Mouse (Mus musculus): ENCODE measurements around the gene Irs3.

Irs3 gene

GRCm38 (mm10) chr5:137654746-137655145 lies 9.2 kb upstream of the Irs3 start:
- DNase-seq = peak in 1 of 2 experiments; percentile 44

- DNase-seq = no peak
These were observed 7.9 kb upstream of the Irs3 start for GRCm38 (mm10) chr5:137653366-137653765.

- DNase-seq = peak; percentile 82 to 88
These were observed 7.0 kb upstream of the Irs3 start for GRCm38 (mm10) chr5:137652474-137652873.

- DNase-seq = no peak
These were observed 4.4 kb upstream of the Irs3 start for GRCm38 (mm10) chr5:137649669-137650571.

- no peak for DNase-seq
These were observed 3.7 kb upstream of the Irs3 start for GRCm38 (mm10) chr5:137649251-137649650.

- DNase-seq = no peak
These were observed 2.5 kb upstream of the Irs3 start for GRCm38 (mm10) chr5:137647827-137648601.

- peak in 1 of 2 experiments; percentile 55 for DNase-seq
These were observed 343 bp downstream of the Irs3 start for GRCm38 (mm10) chr5:137645091-137645651.

GRCm38 (mm10) chr5:137644484-137644883 lies 1.0 kb downstream of the Irs3 start:
- DNase-seq = no peak

- no peak for DNase-seq
These were observed 2.6 kb downstream of the Irs3 start for GRCm38 (mm10) chr5:137642886-137643285.

GRCm38 (mm10) chr5:137641054-137641453 lies 4.5 kb downstream of the Irs3 start, which contains the start of gene Sap25:
Sap25 (plus strand) TSS chr5:137641334.
- peak in 1 of 2 experiments; percentile 79 for DNase-seq

- no peak for DNase-seq
These were observed 6.0 kb downstream of the Irs3 start for GRCm38 (mm10) chr5:137639472-137639871.

GRCm38 (mm10) chr5:137633397-137634084 lies 12.0 kb downstream of the Irs3 start:
- DNase-seq = peak in 1 of 2 experiments; percentile 57

- DNase-seq = no peak
These were observed 13.9 kb downstream of the Irs3 start for GRCm38 (mm10) chr5:137631591-137631990.

- DNase-seq = peak in 1 of 2 experiments; percentile 53
These were observed 14.3 kb downstream of the Irs3 start for GRCm38 (mm10) chr5:137631171-137631570.

- peak; percentile 54 to 80 for DNase-seq
These were observed 14.9 kb downstream of the Irs3 start for GRCm38 (mm10) chr5:137630602-137631001.

GRCm38 (mm10) chr5:137629906-137630545 lies 15.5 kb downstream of the Irs3 start:
- peak; percentile 68 to 81 for DNase-seq

GRCm38 (mm10) chr5:137629306-137629721 lies 16.2 kb downstream of the Irs3 start:
- DNase-seq = peak; percentile 85

GRCm38 (mm10) chr5:137628498-137629305 lies 16.8 kb downstream of the Irs3 start, which contains the start of the genes Fbxo24, Lrch4 and Gm20605:
Fbxo24 (minus strand) TSS chr5:137629002.
Lrch4 (plus strand) TSS chr5:137629121.
Gm20605 (plus strand) TSS chr5:137629175.
- DNase-seq = peak; percentile 99 to 100

- peak in 1 of 2 experiments; percentile 47 for DNase-seq
These were observed 17.5 kb downstream of the Irs3 start for GRCm38 (mm10) chr5:137627991-137628390.

GRCm38 (mm10) chr5:137623937-137624530 lies 21.5 kb downstream of the Irs3 start:
- no peak for DNase-seq
